Mouse (Mus musculus): ENCODE results near the gene Pheta1.
A peak's percentile ranks its signal among the peaks of the same experiment; 100 is the strongest.

The Pheta1 gene

DNA sequence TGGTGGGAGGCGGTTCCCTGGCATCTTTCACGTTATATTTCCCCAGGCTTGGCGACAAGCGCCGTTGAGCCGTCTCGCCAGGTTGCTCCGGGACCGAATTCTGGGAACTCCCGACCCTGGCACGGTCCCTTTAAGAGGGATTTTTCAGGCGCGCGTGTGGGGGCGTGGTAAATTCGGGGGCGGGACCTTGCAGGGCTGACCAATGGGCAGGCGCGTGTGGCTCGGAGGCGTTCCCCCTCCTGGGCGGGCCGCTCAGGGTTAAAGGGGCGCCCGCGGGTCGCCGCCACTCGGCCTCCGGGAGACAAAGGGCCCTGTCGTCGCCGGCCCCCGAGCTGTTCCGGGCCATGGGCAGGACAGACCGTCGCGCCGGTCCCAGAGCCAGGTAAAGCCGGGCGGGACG, at the start of gene Pheta1:
Gene Pheta1 (plus strand): TSS at position 242 of the 400 bp plus-strand sequence.
- DNase-seq = peak; percentile 95

DNA sequence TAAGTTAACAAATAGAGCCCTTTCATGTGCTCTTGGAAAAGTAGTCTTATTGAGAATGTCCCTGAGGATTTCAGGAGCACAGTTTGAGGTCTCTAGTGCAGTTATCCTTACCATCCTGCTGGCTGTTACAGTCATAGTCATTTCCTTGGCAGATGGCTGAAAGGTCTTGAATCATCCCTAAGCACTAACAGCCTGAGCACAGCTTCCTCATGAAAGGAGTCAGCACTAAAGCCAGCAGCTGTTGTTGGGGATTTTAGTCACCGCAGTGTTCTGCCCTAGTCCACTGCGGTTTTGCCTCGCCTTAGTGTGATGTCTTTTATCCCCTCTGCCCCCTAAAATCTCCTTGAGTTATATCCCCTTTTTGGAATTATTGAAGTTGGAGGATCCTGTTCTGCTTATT, 41.6 kb upstream of the Pheta1 start:
- no peak for DNase-seq

DNA sequence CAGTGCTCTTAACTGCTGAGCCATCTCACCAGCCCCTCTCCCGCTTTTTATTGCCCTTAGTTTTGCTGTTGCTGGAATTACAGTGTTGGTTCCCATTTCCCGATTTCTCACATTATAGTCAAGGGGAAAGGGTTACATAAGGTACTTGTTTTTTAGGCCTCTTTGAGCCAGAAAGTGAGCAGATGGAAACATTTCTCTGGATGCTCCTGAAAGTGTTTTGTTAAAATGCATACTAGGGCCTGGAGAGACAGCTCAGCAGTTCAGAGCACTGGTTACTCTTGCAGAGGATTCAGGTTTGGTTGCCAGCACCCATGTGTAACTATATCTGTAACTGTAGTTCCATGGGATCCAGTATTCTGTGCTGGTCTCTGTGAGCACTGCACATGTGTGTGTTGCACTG, 40.6 kb upstream of the Pheta1 start:
- DNase-seq = no peak

DNA sequence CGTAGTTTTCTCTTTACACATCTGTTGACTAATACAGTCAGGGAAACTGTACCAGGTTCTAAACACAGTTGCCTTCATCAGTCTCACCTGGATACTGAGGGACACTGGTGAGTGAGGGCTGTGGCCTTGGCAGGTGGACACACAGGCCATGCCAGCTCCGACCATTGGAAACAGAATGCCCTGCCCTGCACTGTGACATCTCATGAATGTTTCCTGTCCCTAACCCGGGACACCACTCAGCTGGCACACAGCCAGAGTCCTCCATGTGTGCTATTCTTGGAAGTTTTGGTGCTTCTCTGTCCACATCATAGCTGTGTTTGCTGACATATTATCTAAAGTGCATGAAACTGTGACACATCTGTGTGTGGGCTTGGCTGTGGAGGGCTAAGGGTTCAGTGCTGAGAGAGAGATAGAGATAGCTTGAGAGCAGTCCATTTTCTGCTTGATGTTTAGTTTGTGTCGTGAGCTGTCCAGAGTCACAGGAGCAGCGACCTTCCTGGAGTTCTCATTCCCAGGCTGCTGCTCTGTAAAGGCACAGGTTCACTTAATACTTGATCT, 39.0 kb upstream of the Pheta1 start:
- DNase-seq = peak; percentile 50

DNA sequence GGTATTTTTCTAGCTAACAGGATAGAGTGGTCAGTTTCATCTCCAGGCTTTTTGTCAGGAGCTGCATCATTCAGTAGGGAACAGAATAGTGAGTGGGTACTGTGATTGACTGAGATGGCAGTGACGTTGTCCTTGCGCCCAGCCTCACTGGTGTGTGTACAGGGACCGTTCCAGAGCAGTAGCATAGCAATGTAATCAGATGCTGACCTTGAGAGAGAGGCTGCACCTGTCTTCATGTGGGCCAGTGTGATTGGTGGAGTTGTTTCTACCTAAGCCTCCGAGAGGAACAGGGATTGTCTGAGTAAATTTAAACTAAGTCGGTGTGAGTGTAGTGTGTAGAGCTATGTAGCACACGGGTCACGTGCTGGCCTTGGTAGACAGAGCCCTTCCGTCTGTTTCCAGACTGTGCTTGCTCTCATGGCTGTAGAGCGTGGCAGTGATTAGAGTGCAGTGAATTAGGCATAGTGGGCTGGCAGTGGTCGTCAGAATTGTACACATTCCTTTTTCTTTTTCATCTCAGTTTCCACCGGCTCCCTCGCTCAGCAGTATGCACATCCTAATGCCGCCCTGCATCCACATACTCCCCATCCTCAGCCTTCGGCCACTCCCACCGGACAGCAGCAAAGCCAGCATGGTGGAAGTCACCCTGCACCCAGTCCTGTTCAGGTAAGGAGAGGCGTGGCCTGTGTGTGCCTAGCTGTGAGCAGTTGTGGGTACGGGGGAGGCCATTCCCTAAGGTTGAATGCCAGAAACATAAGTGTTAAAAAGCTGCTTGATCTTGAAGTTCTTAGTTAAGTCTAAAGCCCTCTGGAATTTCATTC, 38.2 kb upstream of the Pheta1 start:
- DNase-seq = no peak

DNA sequence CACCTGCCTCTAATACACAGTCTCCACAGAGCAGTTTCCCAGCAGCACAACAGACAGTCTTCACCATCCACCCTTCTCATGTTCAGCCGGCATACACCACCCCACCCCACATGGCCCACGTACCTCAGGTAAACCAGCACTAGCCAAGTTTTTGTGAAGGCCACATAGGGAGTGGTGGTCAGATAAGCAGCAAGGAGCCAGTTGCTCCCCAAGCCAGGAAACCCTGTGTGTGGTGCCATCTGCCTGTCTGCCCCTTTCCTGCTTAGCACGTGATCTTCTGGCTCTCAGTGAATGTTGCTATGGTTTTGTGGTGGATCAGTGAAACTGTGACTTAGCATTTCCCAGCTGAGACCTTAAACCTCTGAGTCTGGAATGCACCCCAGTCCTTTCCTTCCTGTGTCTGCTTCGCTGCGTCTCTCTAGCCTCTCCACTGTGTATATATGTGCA, 37.3 kb upstream of the Pheta1 start:
- no peak for DNase-seq

DNA sequence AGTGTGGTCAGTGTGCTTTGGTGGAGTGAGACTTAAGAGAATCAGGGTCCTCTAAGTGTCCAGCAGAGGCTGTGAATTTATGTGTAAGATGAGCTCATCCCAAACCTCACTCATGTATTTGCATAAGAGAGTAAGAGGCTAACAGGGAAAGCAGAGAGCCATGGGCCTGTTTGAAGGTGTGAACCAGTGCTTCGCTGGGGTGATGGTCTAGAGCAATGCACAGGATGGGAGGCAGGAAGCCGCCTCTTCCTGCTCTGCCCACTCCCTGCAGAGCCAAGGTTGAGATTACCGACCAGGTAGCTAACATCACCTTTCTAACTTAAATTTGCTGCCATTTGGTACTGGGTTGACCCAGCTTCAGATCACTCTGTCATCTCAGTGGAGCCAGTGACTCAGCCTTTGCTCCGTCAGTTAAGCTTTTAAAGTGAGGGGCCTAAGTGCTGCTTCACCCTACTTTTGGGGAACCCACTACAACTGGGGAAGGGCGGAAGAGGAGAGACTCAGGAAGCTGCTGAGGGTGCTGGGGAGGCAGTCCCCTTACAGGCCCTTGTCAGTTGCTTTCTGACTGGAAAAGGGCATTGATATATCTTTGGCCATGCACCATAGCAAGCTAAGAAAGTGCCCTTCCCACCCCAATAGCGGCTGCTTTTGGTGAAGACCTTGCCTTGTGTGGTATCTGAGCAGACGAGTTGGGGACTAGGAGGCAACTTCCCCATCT, 36.1 kb upstream of the Pheta1 start:
- DNase-seq = no peak

DNA sequence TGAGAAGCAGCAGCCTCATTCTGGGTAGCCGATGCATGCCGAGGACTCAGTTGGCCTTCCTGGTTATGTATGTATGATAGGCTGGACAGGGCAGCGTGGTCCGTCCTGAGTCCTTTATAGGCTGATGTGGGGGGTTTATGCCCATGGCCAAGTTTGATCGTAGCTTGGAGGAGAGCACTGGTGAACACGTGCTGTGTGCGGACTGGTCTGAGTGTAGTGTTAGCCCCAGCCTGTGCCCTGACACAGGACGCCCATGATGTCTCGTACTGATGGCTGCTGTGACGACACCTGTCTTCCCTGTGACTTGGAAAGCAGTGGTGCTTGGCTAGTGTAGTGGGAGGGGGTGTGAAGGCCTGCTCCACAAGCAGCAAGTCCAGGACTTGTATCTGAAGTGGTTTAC, 35.0 kb upstream of the Pheta1 start:
- no peak for DNase-seq

DNA sequence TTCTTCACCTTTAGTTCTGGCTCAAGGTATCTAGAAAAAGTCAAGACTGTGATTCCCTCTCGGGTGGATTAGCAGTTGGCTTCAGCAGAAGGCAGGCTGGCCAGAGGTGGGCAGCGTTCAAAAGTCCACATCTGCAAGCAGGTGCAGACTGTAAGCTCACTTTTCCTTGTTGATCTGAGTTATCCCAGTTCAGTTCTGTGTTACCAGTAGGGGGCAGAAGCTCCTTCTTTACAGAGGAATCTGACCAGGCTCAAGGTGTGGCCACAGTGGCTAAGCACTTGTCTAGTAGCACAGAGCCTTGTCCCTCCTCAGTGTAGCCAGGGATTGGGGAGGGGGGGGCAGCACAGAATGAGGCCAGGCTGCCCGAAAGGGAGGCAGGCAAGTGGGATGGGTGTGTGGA, 33.7 kb upstream of the Pheta1 start:
- peak; percentile 96 for DNase-seq

DNA sequence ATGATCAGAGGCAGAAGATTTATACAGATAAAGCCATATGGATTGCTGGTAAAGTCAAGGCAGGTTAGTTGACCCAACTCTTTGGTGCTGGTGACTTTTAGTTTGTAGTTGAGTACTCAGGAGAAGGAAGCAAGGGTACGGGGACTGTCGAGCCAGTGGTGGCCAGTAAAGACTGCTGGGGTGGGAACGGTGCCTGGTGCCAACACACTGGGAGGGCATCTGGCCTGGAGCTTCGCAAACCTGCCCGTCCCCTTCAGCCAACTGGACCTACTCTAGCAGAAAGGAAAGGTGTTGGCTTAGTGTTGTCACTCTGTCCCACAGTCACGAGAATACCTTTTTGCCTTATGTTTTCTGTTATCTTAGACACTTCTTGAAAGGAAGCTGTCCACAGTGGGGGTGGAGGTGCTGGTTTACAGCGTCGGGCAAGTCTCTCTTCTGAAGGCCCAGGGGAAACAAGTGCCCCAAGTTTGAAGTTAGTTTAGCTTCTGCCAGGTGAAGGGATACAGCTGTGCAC, 32.9 kb upstream of the Pheta1 start:
- no peak for DNase-seq

DNA sequence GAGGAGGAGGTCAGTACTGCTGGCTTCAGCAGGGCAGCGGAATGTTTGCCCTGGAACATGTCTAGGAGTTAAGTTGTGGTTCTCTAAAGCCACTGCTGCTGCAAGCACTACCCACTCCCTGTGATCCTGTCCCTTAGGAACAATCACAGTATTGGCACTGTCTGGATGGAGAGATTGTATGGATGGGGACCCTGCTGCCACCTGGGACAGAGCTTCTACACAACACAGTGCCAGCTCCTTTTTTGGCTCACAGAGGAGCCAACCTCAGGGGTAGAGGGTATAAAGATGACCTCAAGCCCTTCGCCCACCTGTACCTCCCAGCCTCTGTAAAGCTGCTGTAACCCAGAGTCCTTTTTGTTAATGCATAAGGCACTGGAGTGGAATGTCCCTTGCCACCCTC, 32.2 kb upstream of the Pheta1 start:
- DNase-seq = no peak

DNA sequence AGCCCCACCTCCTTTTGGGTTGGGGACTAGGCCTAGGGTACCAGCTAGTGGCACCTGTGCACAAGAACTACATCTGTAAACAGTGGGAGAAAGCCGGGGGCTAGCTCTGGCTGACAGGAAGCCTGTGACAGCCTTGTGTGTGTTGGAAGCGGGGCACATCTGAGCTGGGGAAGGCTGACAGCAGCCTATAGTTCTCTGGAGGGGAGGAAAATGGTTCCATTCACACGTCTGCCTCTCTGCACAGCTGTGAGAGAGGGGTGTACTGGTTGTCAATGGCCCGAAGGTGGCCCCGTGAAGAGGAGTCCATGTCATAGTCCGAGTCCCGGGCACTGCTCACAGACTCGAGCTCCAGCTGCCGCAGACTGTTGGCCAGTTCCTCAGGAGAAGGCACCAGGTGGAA, 31.2 kb upstream of the Pheta1 start:
- no peak for DNase-seq

DNA sequence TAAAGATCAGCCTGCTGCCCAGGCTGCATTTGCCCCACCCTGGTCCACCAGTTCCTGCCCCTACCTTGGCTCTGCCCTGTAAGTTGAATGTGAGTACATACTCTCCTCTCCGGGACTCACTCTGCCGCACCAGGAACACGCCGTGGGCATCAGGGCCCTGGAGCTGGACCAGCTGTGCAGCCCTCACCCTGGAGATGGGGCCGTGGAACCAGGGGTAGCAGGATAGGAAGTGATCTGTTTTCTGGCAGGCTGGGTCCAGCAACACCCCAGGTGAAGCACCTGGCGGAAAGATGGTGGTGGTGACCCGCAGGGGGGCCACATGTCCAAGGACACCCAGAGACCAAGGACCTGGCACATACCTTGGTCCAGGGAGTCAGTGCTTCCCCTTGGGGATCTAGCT, 30.4 kb upstream of the Pheta1 start:
- DNase-seq = no peak

DNA sequence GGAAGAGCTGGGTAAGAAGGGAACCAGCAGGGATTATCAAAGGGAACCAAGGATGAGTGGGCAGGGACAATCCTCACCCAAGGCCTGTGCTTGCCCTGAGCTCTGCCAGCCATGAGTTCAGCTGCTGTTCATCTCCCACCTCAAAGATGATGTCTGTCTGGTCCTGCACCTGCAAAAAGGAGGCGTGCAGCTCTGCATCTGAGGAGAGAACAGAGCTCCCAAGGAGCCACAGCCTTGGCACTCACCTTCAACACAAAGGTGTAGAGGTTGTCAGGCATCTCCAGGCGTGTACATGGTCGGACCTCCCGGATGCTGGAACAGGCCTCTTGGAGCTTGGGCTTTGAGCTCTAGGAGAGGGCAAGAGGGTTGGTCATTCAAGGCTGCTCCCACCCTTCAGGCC, 29.9 kb upstream of the Pheta1 start:
- no peak for DNase-seq

DNA sequence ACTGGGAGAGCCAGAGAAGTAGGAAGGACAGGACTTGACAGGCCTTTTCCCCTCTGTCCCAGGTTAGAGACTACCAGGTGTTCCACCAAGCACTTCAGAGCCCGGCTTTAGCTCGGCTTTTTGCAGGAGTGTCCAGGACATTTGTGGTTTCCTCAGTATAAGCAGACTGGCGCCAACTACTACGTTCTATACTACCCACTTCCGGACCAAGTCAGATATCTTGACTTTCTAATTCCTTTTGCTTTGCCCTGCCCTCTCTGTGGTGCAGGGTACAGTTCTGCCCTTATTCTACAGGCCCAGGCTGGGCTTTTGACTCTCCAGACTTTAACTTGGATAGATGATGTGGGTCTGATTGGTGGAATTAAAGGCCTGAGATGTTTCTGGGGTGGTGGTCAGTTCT, 29.2 kb upstream of the Pheta1 start:
- DNase-seq = no peak

DNA sequence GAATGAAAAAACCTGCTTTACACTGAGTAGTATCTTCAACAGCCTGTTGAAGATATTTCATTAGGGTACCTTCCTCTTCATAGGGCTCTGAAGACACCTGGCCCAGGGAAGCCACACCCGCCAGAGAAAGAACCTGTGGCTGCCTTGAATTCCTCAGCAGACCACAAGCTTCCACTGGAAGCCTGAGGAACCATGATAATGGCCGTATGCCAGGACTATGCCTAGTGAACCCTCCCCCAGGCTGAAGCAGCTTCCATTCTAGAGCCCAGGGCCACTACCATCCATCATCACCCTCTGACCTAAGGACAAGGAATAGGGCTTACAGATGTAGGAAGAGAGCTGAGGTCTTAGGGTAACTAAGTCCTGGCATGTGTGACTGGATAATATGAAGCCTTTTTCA, 28.6 kb upstream of the Pheta1 start:
- DNase-seq = peak; percentile 59

DNA sequence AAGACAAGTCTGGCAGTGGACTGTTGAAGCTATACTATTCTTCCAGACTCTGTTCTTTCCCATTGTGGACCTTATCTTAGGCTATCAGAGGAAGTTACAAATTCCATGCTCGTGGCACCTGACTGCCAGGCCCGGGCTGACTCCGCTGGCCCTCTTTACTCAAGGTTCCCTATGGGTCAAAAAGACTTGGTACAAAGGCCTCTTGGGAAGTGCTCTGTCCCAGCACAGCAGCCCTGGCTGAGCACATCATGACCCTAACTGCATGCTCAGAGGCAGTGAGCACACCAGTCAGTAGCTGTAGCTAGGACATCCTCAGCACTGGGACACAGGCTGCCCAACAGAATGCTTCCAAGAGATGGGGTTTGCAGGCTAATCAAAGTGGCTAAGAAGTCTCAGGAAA, 28.1 kb upstream of the Pheta1 start:
- no peak for DNase-seq

DNA sequence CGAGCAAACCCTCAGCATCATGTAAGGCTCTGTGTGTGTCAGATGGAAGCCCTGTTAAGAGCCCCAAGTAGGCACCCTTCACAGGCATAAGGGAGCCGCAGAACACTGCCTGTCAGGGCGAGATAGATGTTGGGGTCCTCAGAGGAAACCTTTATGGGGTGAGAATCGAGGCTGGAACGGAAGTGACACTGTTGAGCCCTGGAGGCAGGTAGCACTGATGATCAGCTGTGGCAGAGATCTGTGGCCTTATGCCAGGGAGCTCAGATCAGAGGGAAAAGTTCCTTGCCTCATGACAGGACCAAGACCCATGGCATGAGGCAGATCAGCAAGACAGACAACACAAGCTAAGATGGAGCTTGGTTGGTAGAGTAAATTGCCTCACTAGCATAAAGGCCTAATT, 27.7 kb upstream of the Pheta1 start:
- no peak for DNase-seq

DNA sequence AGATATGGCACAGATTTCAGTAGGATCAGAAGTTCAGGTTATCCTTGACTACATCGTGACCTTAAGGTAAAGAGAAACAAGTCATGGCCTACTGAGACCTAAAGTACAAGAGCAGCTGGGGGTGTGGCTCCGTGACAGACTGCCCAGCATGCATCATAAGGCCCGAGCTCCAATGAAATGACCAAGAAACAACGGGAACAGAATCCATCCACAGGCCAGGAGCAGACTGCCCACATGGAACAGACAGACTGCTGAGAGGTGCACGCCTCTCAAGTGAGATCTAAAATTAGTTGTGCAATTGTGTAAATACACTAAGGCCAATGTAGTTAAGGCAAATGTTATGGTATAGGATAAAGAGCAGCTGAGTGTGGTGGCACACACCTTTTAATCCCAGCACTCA, 27.2 kb upstream of the Pheta1 start:
- no peak for DNase-seq

DNA sequence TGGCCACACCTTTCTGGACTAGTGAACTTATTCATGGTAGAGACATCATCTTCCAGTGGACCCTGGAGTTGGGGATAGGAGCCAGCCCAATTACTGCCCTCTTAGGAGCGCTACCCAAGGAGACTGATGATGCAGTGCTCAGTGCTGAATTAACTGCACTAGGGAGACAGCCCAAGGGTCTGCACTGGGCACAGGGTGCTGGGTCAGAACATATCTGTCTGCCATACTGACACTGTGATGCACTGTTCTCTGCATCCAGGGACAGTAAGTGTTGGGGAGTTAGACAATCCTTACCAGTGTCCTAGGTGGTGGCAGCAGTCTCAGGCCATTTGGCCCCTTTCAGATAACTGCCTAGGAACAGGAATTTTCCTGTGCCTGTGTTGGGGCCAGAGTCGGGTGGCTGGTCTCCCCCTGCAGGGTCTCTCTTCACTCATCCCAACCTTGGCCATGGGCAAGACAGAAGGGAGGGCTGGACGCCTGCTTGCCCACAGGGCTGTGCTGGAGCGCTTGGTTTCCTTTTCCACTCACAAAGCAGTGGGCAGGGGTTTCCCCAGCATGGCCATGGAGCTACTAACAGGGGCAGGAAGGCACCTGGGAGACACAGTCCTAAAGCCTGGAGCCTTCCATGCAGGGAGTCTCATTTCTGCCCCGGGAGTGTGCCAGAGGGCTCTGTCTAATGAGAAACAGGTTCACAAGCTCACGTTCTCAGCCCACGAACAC, 25.8 kb upstream of the Pheta1 start:
- DNase-seq = no peak

DNA sequence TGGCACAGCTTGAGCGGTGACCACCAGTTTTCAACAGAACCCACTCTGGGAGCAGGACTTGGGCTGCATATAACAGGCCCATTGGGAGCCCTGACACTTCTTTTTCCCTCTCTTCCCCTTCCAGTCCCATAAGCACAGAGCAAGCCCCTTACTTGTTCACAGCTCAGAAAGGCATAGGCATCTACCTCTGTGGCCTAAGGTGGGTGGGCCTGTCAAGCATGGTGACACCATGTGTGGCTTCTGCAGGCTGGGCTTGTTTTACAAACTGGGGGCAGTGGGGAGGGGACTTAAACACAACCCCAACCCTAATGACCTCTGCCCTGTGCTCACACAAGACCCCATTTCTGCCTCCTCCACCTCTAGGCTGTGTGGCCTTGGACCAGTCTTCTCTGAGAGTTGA, 25.1 kb upstream of the Pheta1 start:
- DNase-seq = no peak

DNA sequence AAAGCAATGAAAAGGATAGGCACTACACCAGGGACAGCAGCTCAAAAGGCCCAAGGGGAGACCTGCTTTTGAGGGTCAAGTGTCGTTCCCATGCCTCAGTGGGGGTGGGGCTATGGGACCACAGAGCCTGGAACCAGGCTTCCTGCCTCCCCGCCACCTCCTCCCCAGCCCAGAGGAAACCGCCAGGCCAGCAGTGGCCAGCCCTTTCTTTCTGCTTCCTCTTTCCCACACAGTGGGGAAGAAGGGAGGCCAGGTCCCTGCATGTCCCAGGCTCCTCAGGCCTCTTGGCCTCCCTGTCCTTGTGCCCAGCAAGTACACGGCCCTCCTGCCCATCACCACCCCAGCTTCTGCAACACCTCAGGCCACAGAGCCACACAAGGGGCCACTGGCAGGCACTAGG, 24.7 kb upstream of the Pheta1 start:
- DNase-seq = peak; percentile 68

DNA sequence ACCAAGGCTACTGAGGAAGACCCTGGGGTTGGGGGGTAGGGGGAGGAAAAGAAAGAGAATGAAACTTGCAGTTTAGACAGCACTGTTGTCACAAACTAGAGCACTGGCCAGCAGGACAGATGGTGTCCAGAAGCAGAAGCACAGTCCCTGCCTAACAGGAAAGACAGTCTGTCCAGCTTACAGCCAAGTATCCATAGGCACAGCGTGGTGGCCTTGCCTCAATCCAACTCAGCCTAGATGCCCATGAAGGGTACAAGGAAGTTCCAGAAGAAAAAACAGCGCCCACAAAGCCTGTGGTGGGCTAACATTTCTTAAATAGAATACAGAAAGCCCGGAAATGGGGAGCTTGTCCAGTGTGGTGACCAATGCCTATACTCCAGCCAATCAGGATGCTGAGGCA, 23.2 kb upstream of the Pheta1 start:
- no peak for DNase-seq
